Mouse (Mus musculus): Measurements from ENCODE around the gene Mrpl10.

Mrpl10 gene

DNA sequence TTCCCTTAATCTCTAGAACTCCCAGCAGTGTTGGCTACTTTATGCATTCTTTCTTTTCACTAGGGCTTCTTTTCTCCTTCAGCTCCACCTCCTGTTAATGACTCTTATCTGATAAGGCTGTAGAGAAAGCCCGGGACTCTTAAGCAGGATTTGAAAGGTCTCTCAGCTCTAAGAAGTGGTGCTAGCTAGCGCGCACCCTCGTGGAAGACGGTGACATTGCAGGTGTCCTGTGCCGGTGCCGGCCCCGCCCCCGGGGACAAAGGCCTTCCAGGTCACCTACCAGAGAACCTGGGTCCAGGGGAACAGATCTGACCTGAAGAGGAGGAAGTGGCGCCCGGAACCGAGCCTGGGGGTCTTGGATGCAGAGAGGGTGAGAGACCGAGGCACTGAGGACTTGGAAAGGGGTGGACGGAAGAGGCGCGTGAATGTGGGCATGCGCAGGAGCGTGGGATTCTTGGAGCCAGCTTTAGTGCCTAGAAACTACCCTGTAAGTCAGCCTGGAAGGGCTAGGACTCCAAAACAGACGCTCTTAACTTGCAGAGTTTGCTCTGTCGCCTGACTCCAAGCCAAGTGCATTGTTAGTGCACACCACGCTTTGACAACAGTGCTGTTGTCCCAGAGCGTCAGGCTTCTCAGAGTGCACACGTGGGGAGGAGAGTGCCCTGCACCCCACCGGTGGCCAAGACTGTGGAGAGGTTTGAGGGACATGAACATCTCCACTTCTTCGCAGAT lies 11.5 kb upstream of the Mrpl10 start, which contains the start of gene Scrn2:
Scrn2 (plus strand) TSS at position 253 of the 732 bp plus-strand sequence.
- DNase-seq (ENCODE audit: low read depth): peak; percentile 73

DNA sequence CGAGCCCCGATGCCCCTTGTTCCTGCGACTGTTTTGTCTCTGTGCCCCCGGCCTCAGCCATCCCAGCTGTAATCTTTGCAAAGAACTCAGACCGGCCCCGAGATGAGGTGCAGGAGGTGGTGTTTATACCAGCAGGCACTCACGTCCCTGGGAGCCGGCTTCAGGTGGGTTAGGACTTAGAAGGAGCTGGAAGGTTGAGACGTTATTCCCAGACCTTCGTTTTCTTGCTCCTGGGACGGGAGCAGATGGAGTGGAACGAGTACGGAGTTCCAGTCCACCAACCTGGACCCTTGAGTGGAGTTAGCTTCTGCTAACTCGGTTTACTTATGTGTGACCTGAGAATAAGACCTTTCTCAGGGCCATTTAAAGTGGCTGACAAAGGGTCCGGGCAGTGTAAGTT lies 10.9 kb upstream of the Mrpl10 start:
- no peak for DNase-seq (ENCODE audit: low read depth)

DNA sequence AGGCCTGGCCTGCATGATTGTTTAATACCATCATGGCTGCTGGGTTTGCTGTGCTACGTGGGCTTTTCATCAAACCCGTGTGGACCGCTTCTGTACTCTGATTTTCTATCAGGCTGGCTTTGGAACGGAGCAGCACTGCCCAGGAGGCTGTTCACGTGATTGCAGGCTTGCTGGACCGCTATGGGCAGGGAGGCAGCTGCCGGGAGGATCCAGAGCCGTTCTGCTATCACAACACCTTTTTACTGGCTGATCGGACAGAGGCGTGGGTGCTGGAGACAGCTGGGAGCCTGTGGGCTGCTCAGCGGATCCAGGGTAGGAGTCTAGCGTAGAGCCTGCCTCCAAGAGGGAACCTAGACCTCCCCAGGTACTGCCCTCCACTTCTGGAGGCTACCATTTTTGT lies 9.4 kb upstream of the Mrpl10 start:
- no peak for DNase-seq (ENCODE audit: low read depth)

GRCm38 (mm10) chr11:97032499-97032898 lies 8.9 kb upstream of the Mrpl10 start:
- DNase-seq (ENCODE audit: low read depth): no peak

DNA sequence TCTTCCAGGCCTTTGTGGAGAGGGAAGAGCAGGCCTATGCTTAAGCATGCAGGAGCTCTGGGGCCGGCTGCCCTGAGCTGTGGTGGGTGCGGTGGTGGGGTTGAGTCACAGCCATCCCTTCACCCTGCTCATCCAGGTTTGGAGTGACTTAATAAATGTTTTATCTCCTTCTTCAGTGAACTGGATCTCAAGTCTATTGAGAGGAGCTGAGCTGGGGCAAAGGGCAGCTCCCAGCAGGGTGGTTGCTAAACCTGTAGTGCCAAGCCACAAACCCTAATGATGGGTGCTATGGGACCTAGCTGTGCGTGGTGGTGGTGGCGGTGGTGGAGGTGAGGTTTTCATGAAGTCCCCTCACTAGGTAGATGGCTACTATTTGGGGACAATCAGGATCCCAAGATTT lies 7.6 kb upstream of the Mrpl10 start:
- DNase-seq (ENCODE audit: low read depth): no peak

DNA sequence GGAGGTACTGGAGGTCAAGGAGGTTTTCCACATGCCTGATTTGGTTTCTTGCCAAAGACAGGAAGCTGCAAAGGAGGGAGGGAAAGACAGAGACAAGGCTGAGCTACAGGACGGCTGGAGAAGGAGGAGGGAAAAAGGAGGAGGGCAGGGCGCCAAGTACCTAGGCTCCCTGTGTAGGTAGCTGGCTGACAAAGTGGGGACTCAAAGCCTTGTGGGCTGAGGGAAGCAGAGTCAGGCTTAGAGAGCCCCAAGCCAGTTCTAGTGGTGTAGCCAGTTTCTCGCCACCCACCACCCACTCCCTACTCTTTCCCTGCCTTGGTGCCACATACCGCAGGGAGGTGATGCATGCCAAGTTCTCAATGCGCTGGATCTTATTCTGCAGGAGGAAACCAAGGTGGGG lies 5.2 kb upstream of the Mrpl10 start:
- no peak for DNase-seq (ENCODE audit: low read depth)

GRCm38 (mm10) chr11:97038881-97039280 lies 2.5 kb upstream of the Mrpl10 start:
- no peak for DNase-seq (ENCODE audit: low read depth)

DNA sequence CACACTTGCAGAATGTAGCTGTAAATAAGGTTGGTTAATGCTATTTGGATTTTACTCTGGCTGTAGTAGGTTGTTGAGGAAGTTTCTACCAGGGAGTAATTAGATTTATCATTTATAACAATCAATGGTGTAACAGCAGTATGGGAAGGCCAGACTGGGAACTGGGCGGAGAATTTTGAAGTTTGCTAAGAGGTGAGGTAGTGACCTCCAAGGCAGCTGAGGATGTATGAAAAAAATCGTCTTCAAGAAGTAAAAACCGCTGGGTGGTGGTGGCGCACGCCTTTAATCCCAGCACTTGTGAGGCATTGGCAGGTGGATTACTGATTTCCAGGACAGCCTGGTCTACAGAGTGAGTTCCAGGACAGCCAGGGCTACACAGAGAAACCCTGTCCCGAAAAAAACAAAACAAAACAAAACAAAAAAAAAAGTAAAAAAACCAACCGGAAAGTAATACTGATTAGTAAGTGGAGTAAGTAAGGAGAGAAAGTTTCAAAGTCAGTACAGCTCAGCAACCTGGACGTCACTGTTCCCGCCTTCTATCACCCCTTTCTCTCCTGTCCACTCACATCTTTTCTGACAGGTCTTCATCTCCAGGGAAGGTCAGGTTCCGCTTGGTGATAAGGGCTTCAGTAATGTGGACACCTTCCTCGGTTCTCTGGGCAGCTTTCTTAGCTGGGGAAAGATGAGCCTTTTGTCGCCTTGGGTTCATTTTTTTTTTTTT lies 899 bp upstream of the Mrpl10 start:
- DNase-seq (ENCODE audit: low read depth): no peak

- DNase-seq (ENCODE audit: low read depth): no peak
Observed at GRCm38 (mm10) chr11:97044902-97045301, 3.5 kb downstream of the Mrpl10 start.

GRCm38 (mm10) chr11:97045861-97046260 lies 4.5 kb downstream of the Mrpl10 start:
- DNase-seq (ENCODE audit: low read depth): no peak

DNA sequence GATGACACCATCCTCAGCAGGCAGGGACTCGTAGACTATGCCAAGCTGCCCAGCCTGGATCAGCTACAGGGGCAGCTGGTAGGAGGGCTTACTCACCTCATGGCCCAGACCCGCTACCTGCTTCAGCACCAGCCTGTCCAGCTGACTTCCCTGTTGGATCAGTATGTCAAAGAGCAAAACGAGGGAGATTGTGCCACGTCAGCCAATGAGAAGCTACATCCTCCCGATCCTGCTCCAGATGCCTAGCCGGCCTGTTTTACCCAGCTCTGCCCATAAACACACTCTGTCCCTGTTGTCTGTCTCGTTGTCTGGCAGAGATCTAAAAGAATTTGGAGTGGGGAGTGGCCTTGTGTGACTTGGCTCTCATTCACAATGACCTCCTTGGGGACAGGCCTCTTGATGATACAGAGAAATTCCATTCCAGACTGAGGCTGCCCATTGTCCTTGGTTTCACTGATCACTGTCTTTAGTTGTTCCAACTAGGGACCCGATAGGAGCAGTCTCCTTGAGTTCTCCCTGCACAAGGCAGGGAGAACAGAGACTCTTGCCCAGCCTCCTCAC lies 6.8 kb downstream of the Mrpl10 start:
- DNase-seq (ENCODE audit: low read depth): no peak

GRCm38 (mm10) chr11:97049492-97050085 lies 8.2 kb downstream of the Mrpl10 start:
- DNase-seq (ENCODE audit: low read depth): no peak

DNA sequence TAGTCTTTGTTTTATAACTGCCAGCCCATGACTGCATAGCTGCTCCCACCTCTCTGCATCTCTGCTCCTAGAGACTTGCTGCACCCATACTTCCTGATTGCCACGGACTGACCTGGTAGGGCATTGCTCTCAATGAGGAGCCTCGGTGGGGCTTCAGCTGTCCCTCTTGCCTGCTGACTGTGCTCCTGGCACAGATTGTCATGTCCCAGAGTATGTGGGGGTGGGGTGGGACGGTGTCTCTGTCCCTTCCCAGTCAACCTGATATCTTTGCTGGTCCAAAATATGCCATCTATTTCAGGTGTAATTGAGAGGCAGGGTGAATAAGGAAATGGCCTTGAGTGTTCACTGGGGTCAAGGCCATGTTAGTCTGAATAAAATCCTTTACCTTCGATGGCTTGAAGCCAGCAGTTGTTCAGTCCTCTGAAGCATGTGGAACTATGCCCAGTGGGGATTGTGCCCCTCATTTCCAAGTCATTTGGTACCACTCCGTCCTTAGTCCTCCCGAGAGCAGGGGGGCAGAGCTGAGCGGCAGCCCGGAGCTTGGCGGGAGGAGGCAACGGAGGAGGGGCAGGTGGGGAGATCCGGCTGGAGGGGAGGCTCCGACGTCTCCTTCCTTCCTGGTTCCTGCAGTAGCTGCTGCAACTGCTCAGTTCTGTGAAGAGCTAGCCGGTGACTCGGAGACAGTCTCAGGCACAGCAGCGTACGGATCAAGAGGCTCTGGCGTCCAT lies 9.0 kb downstream of the Mrpl10 start, which contains the start of gene Osbpl7:
Osbpl7 (plus strand) TSS at position 413 of the 728 bp plus-strand sequence.
- peak; percentile 42 for DNase-seq (ENCODE audit: low read depth)

DNA sequence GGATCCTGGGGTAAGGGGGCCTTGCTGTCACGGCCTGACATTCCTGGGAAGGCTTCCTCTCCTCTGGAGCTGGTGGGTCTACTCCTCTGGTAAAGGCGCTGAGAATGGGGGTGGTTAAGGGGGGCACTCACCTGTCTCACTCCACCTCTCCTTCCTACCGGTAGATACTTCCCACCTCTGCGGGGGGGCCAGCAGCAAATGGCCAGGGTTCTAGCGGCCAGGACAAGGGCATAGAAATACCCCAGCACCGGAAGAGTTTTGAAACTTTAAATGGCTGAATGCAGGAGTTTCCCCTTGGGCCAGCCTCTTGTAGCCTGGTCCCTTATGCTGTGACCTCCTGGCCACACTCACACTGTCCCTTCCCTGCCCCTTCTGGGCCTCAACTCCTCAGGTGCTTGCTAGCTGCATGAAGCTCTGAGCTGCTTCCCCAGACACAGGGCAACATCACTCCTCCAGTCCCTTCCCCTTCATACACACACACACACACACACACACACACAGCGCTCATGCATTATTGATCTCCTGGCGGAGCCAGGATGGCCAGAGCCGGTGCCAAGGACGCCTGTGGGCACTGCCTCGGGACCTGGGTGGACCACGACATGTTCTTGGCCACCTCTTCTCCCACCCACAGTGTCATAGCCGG lies 9.7 kb downstream of the Mrpl10 start:
- no peak for DNase-seq (ENCODE audit: low read depth)

- DNase-seq (ENCODE audit: low read depth): no peak
Observed at GRCm38 (mm10) chr11:97052219-97052646, 10.9 kb downstream of the Mrpl10 start.

GRCm38 (mm10) chr11:97063274-97063920 lies 22.0 kb downstream of the Mrpl10 start:
- DNase-seq (ENCODE audit: low read depth): no peak

DNA sequence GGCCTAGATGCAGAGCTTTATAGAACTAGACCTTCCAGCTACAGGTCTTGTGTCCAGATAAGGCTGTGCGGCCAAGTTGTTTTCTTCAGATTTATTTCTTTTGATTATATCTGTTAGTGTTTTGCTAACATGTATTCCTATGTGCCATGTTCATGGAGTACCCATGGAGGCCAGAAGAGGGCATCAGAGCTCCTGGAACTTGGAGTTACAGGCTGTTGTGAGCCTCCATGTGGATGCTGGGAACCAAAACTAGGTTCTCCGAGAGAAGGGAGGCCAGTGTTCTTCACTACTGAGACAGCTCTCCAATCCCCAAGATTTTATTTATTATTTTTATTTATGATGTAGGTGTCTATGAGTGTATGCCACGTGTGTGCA lies 22.5 kb downstream of the Mrpl10 start:
- DNase-seq (ENCODE audit: low read depth): no peak

GRCm38 (mm10) chr11:97065538-97066295 lies 24.4 kb downstream of the Mrpl10 start:
- no peak for DNase-seq (ENCODE audit: low read depth)

DNA sequence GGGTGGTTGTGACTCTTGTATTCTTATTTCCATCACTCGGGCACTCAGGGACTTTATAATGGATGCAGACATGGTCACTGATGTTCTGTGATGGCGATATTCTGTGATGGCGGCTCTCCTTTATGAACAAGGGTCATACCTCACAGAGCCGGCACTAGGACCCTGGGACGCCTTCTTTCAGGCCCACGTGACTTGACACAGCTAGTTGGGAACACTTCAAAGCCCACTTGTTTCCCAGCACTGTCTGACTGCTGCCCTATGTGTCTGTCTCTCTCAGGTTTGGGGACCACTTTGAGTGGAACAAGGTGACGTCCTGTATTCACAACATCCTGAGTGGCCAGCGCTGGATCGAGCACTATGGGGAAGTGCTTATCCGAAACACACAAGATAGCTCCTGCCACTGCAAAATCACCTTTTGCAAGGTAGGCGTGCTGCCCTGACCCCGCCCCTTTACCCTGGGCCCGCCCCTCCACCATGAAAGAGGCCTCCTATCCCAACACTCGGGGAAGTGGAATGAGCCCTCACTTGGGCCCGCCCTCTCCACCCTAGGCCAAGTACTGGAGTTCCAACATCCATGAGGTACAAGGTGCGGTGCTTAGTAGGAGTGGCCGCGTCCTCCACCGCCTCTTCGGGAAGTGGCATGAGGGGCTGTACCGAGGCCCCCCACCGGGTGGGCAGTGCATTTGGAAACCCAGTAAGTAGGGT lies 25.4 kb downstream of the Mrpl10 start:
- DNase-seq (ENCODE audit: low read depth): no peak

DNA sequence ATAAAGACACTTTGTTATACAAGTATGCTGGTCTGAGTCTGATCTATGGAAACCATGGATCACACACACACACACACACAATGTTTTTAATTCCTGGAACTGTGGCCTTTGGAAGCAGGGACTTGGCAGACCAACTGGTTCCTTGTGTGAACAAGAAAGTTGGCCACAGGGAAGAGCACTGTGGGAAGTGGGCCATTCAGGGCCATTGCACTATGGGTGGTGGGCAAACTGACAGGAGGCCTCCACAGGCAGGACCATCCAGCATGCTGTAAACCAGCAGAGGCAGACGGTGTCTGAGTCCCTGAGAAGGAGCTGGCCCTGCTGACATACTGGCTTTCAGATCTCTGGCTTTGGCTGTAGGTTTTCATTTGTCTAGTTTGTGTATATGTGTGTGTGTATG lies 28.0 kb downstream of the Mrpl10 start:
- DNase-seq (ENCODE audit: low read depth): no peak
